Mouse (Mus musculus) neural tube, embryonic 14.5 days (tissue): ENCODE data around the gene Adprm. TPM values are rescaled to one million over a fixed set of nuclear protein-coding genes. Genes with fewer than 3 reads are reported as not detected.

Experiments
- ATAC-seq: fragments of 200-750 bp; cut with Nextera tagmentation; 2 replicates; pipeline ENCODE4 v1.8.0; 2017; ENCODE audit warnings: low read depth, mild to moderate bottlenecking, moderate TSS enrichment, moderate library complexity
- H3K27ac ChIP-seq: fragments of 300-500 bp; sonication (generic); 2 replicates; pipeline ENCODE4 v1.5.1; 2014; ENCODE audit warnings: low read depth, mild to moderate bottlenecking, control low read depth, low read length, moderate library complexity, mixed read lengths
- H3K27me3 ChIP-seq: fragments of 300-500 bp; sonication (generic); 2 replicates; pipeline ENCODE4 v1.6.1; 2014; ENCODE audit warnings: low read length; ENCODE audit not compliant: control insufficient read depth, insufficient read depth
- H3K36me3 ChIP-seq: fragments of 300-500 bp; sonication (generic); 2 replicates; pipeline ENCODE4 v1.6.1; 2014; ENCODE audit warnings: low read length, mixed read lengths; ENCODE audit not compliant: control insufficient read depth, insufficient read depth
- H3K4me1 ChIP-seq: fragments of 300-500 bp; sonication (generic); 2 replicates; pipeline ENCODE4 v1.6.1; 2014; ENCODE audit warnings: low read length; ENCODE audit not compliant: control insufficient read depth, insufficient read depth
- H3K4me2 ChIP-seq: fragments of 300-500 bp; sonication (generic); 2 replicates; pipeline ENCODE4 v1.6.1; 2014; ENCODE audit warnings: mild to moderate bottlenecking, low read depth, low read length, control low read depth
- H3K4me3 ChIP-seq: fragments of 300-500 bp; sonication (generic); 2 replicates; pipeline ENCODE4 v1.5.1; 2014; ENCODE audit warnings: low read depth, low read length, control low read depth, mixed read lengths
- H3K9ac ChIP-seq: fragments of 300-500 bp; sonication (generic); replicated peaks from 2 replicates; pipeline ENCODE4 v1.6.1; 2014; ENCODE audit warnings: low read depth, mild to moderate bottlenecking, control low read depth, low read length, mixed read lengths
- H3K9me3 ChIP-seq: fragments of 300-500 bp; sonication (generic); 2 replicates; pipeline ENCODE4 v1.6.1; 2016; ENCODE audit warnings: low read length; ENCODE audit not compliant: control insufficient read depth
- WGBS: fragments of 180-500 bp; shearing (Covaris S2); extraction: QIAGEN DNeasy Blood & Tissue Kit; methylation state at CpG from one replicate; pipeline ENCODE4 v1.1.7; 2014; 5-methylcytosine and 5-hydroxymethylcytosine counted together
- polyA plus RNA-seq: library from polyadenylated mRNA; unstranded; fragments of >200 nt; fragmentation: Nextera tagmentation; extraction: Ambion mirVana; gene quantifications from 2 replicates; pipeline ENCODE4 v1.2.1, GENCODE M21; 2014

The Adprm gene
- polyA plus RNA-seq = 34.5 and 35.1 TPM in 2 replicates

DNA sequence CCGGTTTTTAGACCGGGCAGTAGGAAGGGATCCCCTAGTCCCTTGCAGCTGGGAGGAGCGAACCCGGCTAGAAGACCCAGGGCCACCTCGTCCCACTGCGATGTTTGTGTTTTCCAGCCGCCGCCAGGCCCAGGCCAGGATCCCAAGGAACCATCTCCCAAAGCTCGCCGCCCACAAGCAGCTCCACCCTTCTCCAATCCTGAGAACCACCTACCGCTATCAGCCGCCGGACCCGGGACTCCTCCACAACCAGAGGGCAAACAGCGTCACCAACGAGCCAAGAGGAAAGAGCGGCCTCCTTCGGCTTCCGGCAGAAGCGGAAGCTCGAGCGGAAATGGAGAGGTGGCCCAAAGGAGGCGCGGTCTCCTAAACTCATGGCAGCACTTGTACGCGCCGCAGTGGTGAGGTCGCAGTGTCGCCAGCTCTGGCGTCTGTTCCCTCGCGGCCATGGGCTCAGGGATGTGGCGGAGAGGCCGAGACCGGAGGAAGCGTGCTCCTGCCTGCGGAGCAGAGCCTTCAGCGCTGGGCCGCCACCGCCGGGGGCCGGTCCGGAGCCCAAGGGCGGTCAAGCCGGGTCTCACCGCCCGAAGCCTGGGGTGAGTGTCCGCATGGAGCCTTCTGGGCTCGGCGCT lies at the start of gene Adprm, which contains the start of gene Sco1:
TSS of gene Adprm (minus strand) at position 274 of the 632 bp plus-strand sequence.
TSS of gene Sco1 (plus strand) at position 350 of the 632 bp plus-strand sequence.
- peak within 1 kb of the TSS; percentile 98 for H3K4me3 ChIP-seq
- H3K9me3 ChIP-seq = no peaks in the 10 kb centered on the region
- H3K27ac ChIP-seq = peak within 1 kb of the TSS; percentile 82
- H3K4me1 ChIP-seq = peaks cover 11% of the 10 kb centered on the region; the same call in 1 of the 2 replicates
- peak; percentile 95 for ATAC-seq
- no peaks in the 10 kb centered on the region for H3K27me3 ChIP-seq
- peak within 1 kb of the TSS; percentile 73 for H3K9ac ChIP-seq
- H3K4me2 ChIP-seq = peak within 1 kb of the TSS; percentile 61
- under 1% methylated on average over 50 of the region's 50 CpGs for WGBS
- H3K36me3 ChIP-seq = peaks cover 8% of the 10 kb centered on the region

DNA sequence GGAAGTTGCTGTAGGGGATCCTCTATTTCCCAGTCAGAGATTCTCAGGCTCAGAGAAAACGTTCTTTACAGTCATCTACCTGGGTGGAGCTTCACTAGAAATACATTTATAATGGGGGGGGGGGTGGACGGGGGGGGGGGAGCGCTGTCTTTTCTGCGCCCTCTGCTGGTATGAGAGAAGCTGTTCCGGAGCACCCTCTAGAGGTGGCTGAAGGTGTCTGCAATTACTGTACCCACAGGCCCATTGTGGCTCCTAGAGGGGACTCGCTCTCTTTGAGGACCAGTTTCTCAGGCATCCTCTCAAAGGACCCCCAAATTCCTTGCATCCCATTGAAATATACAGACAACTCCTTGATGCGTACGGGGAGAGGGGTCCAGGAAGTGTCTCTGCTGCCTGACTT lies 49.3 kb upstream of the Adprm start:
- ATAC-seq = no peak
- no peak overlapping the region for H3K4me3 ChIP-seq
- no peak overlapping the region for H3K27ac ChIP-seq
- H3K27me3 ChIP-seq = no peaks in the 10 kb centered on the region
- no peaks in the 10 kb centered on the region for H3K4me1 ChIP-seq
- no peaks in the 10 kb centered on the region for H3K36me3 ChIP-seq
- no peak overlapping the region for H3K4me2 ChIP-seq
- WGBS = 37% methylated on average over 8 of the region's 8 CpGs
- no peak overlapping the region for H3K9ac ChIP-seq
- H3K9me3 ChIP-seq = no peaks in the 10 kb centered on the region

DNA sequence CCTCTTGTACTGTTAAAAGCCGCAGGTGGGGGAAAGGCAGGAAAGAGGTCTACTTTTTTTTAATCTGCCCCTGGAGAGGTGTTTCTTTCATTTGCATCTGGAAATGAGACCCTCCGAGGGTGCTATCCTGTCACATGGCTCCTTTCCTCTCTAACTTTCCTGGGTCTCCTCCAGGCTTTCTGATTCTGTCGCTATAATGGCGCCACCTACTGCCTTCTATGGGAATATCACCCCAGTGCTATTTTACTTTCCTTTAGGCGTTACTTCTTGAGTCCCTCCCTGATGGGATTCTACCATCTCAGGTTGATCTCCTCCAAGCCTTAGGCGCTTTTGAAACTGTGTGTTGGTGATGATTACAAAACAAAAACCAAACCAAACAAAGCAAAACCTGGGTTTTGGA lies 47.8 kb upstream of the Adprm start:
- Histone ChIP-seq H3K27ac (no peak overlapping the region), H3K36me3 (no peaks in the 10 kb centered on the region), H3K4me2 (no peak overlapping the region), H3K4me1 (no peaks in the 10 kb centered on the region), H3K9ac (no peak overlapping the region), H3K9me3 (no peaks in the 10 kb centered on the region), H3K27me3 (no peaks in the 10 kb centered on the region), H3K4me3 (no peak overlapping the region)
- WGBS = 35% methylated on average over 6 of the region's 6 CpGs
- ATAC-seq = no peak

DNA sequence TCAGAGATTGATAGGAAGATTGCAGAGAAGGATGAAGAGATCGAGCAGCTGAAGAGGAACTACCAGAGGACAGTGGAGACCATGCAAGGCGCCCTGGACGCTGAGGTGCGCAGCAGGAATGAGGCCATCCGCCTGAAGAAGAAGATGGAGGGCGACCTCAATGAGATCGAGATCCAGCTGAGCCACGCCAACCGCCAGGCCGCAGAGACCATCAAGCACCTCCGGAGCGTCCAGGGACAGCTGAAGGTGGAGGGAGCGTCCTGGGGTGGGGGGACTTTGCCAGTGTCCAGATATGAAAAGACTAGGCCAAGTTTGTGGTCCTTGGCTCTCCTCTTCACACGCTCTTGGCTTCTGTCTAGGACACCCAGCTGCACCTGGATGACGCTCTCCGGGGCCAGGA lies 46.8 kb upstream of the Adprm start:
- no peaks in the 10 kb centered on the region for H3K4me1 ChIP-seq
- no peak for ATAC-seq
- H3K9me3 ChIP-seq = no peaks in the 10 kb centered on the region
- H3K9ac ChIP-seq = no peak overlapping the region
- no peaks in the 10 kb centered on the region for H3K27me3 ChIP-seq
- 97% methylated on average over 16 of the region's 16 CpGs for WGBS
- H3K4me3 ChIP-seq = no peak overlapping the region
- H3K36me3 ChIP-seq = no peaks in the 10 kb centered on the region
- no peak overlapping the region for H3K27ac ChIP-seq
- H3K4me2 ChIP-seq = no peak overlapping the region

DNA sequence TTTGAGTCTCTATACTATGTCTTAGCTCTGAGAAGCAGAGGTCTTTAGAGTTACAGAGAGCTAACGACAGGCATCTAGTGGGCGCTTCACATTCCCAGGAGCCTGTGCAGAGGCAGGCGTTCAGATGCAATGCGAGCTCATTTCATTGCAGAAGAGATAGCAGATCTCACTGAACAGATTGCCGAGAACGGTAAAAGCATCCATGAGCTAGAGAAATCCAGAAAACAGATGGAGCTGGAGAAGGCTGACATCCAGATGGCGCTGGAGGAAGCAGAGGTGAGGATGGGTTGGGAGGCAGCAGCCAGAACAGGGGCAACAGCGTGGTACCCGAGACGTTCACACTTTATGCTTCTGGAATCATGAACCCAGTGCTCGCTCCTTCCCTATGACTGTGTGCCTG lies 46.0 kb upstream of the Adprm start:
- H3K4me2 ChIP-seq = no peak overlapping the region
- H3K27me3 ChIP-seq = no peaks in the 10 kb centered on the region
- no peak overlapping the region for H3K4me3 ChIP-seq
- H3K4me1 ChIP-seq = no peaks in the 10 kb centered on the region
- WGBS = 87% methylated on average over 11 of the region's 11 CpGs
- no peaks in the 10 kb centered on the region for H3K9me3 ChIP-seq
- H3K27ac ChIP-seq = no peak overlapping the region
- ATAC-seq = no peak
- no peak overlapping the region for H3K9ac ChIP-seq
- H3K36me3 ChIP-seq = no peaks in the 10 kb centered on the region

DNA sequence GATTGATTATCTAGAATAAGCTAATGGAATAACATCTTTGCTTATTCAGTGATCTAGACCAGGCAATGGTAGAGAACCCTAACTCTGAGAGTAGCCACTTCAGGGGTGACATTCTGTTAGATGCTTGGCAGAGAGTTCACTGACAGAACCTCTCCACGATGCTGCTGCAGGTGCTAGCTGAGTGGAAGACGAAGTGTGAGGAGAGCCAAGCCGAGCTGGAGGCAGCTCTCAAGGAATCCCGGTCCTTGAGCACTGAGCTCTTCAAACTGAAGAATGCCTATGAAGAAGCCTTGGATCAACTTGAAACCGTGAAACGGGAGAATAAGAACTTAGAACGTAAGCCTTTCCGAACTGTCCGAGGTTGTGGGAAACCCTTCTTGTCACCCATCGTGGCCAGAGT lies 45.3 kb upstream of the Adprm start:
- H3K9me3 ChIP-seq = no peaks in the 10 kb centered on the region
- H3K4me2 ChIP-seq = no peak overlapping the region
- H3K4me1 ChIP-seq = no peaks in the 10 kb centered on the region
- H3K4me3 ChIP-seq = no peak overlapping the region
- no peak overlapping the region for H3K27ac ChIP-seq
- no peak for ATAC-seq
- 96% methylated on average over 10 of the region's 10 CpGs for WGBS
- no peaks in the 10 kb centered on the region for H3K36me3 ChIP-seq
- no peak overlapping the region for H3K9ac ChIP-seq
- H3K27me3 ChIP-seq = no peaks in the 10 kb centered on the region

DNA sequence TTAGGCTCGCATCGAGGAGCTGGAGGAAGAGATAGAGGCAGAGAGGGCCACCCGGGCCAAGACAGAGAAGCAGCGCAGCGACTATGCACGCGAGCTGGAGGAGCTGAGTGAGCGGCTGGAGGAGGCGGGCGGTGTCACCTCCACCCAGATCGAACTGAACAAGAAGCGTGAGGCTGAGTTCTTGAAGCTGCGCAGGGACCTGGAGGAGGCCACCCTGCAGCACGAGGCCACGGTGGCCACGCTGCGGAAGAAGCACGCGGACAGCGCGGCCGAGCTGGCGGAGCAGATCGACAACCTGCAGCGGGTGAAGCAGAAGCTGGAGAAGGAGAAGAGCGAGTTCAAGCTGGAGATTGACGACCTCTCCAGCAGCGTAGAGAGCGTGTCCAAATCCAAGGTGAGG lies 42.1 kb upstream of the Adprm start:
- no peak for ATAC-seq
- WGBS = 77% methylated on average over 29 of the region's 29 CpGs
- Histone ChIP-seq H3K4me1 (no peaks in the 10 kb centered on the region), H3K27me3 (no peaks in the 10 kb centered on the region), H3K36me3 (no peaks in the 10 kb centered on the region), H3K9me3 (no peaks in the 10 kb centered on the region), H3K4me3 (no peak overlapping the region), H3K4me2 (no peak overlapping the region), H3K9ac (no peak overlapping the region), H3K27ac (no peak overlapping the region)

DNA sequence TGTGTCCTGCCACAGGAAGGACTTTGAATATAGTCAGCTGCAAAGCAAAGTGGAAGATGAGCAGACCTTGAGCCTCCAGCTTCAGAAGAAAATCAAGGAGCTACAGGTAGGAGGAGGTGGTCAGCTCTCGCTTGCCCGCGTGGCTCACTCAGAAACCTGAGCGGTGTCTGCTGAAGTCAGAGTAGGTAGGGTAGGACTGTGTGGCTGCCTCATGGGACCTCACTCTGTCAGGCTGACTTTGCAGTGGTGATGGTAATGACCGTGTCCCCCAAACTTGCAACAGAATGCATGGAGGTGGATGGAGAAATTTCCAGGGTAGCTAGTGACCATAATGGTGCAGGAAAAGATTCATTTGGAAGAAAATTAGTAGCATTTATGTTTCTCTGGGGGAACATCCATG lies 41.3 kb upstream of the Adprm start:
- 89% methylated on average over 5 of the region's 5 CpGs for WGBS
- Histone ChIP-seq H3K4me1 (no peaks in the 10 kb centered on the region), H3K4me2 (no peak overlapping the region), H3K27me3 (no peaks in the 10 kb centered on the region), H3K36me3 (no peaks in the 10 kb centered on the region), H3K9me3 (no peaks in the 10 kb centered on the region), H3K4me3 (no peak overlapping the region), H3K27ac (no peak overlapping the region), H3K9ac (no peak overlapping the region)
- ATAC-seq = no peak

DNA sequence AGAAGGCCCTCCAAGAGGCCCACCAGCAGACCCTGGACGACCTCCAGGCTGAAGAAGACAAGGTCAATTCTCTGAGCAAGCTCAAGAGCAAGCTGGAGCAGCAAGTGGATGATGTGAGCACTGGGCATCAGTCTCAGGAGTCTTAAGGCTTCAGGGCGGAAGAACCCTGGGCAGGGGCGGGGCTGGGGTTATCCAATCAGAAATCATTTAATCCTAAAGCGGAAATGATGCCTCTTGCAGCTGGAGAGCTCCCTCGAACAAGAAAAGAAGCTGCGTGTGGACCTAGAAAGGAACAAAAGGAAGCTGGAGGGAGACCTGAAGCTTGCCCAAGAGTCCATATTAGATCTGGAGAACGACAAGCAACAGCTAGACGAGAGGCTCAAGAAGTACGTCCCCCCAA lies 40.8 kb upstream of the Adprm start:
- no peaks in the 10 kb centered on the region for H3K36me3 ChIP-seq
- no peak overlapping the region for H3K4me2 ChIP-seq
- no peaks in the 10 kb centered on the region for H3K9me3 ChIP-seq
- H3K4me3 ChIP-seq = no peak overlapping the region
- H3K4me1 ChIP-seq = no peaks in the 10 kb centered on the region
- no peaks in the 10 kb centered on the region for H3K27me3 ChIP-seq
- H3K9ac ChIP-seq = no peak overlapping the region
- ATAC-seq = no peak
- H3K27ac ChIP-seq = no peak overlapping the region
- WGBS = 77% methylated on average over 9 of the region's 9 CpGs
